Mouse (Mus musculus) thymus, adult 18-20 months (tissue): ENCODE measurements at regions not wholly inside any gene's neighbourhood (a gene's known extent, or its start where the extent isn't known, plus 50 kb on each side); places are given as distances from the start of the nearest gene placed in this dataset.

ENCODE experiments used
- DNase-seq, 2 experiments: peaks; one replicate each; pipeline ENCODE4 v3.0.0; 2022; ENCODE audit warnings: mixed read lengths in 2 of 2

DNA sequence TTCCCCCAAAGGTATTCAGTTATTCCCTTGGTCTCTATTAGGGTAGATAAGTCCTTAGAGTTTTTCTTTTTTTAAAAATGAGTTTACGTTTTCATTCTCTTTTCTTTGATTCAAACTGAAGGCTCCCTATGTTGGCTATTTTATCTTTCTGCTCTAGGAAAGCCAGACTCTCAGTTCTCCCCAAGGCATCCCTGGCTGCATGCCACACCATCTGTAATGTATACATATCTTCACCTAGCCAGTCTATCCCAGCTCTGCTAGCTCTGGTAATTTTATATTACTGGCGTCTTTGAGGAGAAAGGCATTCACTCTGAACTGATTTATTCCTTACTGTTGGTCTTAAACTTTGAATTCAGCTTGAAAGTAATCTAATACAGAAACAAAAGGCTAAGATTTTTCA lies 65.2 kb upstream of the Cabcoco1 start:
- DNase-seq = no peak

DNA sequence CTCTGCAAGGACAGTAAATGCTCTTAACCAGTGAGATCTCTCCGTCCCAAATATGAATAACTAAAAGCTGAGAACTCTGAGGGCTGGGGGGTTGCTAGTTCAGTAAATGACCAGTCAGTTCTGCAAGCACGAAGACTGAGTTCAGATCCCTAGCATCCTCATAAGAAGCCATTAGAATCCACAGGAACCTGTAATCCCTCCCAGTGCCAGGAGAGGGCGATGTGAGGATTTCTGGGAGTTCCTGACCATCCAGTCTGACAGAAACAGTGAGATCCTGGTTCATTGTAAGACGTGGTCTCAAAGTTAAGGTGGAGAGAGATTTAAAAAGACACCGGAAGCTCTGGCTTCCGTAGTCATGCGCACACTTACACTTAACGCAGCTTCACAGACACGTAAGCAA lies 70.2 kb upstream of the Cabcoco1 start:
- DNase-seq = no peak

DNA sequence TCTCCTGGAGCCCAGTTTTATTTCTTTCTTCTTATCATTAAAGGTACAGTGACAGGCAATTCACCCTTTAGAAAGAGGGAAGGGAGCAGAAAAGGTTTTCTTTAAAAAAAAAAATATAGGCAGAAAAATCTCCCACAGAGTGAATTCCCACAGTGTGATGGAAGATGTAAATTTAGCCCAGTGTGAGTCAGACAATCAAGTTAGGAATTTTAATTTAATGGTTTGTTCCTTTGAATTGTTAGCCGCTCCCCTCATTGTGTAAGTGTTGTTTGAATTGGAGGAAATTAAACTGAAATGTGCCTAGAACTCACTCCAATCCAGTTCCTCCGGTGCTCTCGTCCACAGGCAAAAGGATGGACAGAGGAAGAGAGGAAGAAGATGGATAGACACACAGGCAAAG lies 71.0 kb upstream of the Cabcoco1 start:
- DNase-seq = no peak

DNA sequence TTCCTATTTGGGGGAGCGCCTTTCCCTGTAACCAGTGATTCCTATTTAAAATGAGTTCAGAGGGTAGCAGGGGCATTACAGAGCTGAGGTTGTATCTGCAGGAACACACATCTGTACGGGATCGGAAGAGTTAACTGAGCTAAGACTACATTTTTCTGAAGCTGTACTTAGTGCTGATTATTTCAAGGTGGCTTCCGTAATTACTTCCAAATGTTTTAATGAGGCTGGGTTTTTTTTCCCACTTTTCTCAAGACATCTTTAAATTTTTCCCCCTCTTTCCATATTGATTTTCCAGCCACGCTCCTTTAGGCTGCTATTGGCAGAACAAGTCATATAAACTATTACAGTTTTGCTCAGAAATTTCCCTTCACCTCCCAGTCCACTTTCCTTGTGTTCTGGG lies 82.1 kb upstream of the Cabcoco1 start:
- no peak for DNase-seq

DNA sequence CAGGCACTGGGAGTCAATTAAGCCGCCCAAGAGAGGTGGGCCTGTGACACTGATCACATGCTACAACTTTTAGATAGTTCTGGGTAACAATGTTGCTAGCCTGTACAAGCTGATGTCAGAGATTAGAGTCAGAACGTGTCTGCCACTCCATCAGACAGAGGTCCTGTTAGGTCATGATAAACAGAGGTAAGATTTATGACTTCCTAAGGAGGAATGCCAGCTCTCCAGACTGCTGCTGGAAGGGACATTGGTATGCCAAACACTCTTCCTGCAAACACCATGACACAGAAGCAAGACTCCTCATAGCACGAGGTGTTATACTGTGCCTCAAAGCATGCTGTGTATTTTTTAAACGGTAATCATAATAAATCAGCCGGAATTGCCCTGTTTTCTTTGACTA lies 83.6 kb upstream of the Cabcoco1 start:
- no peak for DNase-seq

DNA sequence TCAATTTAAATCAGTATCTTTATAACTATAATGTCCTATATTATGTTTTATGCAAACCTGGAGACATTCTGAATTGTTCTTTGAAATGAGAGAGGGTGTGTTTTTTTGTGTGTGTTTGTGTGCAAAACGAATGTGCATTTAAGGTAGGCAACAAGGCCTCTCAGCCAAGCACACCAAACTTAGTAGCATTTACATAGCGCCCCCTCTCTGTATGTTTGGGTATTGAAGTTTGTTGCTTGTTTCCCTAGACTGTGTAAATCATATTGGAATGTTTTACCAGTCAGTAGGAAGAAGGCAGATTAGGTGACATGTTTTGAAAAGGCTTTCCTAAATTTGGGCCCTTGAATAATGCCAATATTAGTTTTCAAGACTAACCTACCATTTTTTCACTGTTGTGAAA lies 84.1 kb upstream of the Cabcoco1 start:
- DNase-seq = no peak

DNA sequence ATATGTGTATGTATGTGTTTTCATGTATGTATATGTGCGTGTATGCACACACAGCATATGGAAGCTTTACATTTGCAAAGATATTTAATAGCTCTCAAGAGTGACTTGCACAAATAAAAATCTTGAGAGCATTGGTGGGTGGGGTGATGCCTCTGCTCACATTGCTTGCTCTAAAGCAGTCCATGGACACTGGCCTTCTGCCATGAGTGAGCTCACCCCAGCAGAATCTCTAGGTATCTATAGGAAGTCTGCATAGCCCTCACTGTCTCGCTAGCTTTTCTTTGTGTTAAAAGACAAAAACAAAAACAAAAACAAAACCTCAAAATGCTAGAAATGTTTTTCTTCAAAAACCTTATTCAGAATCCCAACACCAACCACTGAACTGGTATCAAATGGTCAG lies 87.8 kb upstream of the Cabcoco1 start:
- no peak for DNase-seq

DNA sequence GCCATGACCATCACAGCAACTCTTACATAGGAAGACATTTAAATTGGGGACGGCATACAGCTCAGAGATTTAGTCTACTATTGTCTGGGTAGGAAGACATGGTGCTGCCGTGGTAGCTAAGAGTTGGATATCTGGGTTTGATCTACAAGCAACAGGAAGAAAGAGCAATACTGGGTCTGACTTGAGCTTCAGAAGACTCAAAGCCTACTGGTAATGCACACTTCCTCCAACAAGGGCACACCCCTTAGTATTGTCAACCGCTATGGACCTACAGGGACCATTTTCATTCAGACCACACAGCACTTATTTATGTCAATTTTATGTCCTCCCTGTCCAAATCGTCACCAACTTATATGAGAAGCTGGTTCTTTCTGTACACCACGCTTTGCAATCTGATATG lies 90.3 kb upstream of the Tmem26 start:
- DNase-seq = no peak

DNA sequence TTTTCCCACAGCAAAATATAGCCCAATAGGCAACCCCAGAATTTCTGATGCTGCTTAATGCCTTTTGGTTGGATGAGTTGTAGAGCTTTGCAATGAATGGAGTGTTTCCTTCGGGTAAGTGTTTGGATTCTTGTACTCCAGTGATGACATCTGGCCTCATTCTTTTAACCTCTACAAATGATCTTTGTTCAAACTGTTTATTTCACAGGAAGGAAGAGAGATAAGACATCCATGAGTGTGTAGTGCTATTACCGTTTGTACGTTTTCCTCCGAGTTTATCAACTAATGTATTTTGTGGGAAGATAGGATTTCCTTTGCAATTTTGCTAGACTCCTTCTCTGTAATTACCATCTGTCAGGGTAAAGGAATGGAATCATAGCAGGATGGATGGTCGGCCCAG lies 70.7 kb upstream of the Tmem26 start:
- DNase-seq = no peak

DNA sequence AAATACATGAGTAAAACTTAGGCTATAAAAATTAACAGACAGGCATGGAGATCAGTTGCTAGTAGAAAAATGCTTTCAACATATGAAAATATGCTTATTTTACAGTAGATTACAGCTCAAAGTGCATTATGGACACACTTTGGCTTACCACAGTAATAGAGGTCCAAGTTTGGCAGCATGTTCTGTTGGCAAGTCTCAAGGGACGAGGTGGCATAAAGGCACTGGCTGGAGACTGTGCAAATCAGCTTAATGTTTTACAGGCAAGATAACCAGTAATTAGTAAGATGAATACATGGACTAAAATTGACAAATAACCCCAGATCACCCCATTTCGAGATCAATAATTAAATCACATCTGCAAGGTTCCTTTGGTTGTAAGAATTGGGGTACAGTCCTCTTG lies 68.0 kb upstream of the Tmem26 start:
- no peak for DNase-seq

DNA sequence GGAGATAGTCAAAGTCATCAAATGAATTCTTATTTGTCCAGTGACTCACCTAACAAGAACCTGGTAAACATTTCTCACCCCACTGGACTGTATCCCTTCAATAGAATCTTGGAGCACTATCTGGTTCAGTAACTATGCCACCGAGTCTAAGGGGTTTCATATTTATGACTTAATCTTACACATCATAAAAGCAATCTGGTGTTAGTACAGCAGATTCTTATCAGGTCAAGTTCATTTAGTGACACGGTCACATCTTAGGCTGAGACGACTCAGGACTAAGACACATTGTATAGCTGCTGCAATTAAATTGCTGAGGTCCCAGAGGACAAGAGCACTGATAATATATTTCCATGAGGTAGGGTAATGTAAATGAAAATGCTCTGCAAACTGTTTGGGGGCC lies 57.4 kb upstream of the Tmem26 start:
- no peak for DNase-seq

DNA sequence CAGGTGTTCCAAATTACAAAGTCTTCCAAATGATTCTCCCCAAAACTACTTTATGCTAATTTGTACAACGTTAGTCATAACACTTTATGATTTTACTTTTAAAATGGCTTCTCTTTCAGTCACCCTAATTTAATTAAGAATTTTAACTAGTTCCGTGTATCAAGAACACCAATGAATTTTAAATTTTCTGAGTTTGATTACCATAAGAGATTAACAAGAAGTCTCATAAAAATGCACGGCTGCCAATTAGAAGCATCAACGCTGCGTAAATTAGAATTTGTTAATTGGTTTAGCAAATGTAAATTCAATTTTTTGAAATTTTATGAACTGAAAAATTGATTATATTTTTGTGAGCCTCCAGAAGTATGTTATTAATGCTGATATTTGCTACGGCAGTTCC lies 54.1 kb upstream of the Tmem26 start:
- no peak for DNase-seq

DNA sequence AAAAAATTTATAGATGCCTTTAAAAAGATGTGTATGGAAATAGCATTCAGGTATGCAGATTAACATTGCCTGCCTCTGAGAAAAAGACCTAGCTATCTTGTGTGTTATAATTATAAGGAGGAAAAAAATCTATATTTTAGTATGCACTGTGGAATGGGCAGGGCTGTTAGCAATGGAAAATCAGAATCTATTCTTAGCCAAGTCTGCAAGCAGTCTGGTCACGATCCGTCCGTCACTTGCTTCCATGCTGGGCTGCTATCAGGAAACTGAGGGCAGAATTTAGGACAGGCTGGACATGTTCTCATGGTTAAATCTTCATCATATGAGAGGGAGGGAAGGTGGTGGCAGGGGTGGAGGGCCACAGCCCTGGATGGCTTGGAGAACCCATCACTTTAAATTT lies 53.5 kb upstream of the Tmem26 start:
- no peak for DNase-seq

DNA sequence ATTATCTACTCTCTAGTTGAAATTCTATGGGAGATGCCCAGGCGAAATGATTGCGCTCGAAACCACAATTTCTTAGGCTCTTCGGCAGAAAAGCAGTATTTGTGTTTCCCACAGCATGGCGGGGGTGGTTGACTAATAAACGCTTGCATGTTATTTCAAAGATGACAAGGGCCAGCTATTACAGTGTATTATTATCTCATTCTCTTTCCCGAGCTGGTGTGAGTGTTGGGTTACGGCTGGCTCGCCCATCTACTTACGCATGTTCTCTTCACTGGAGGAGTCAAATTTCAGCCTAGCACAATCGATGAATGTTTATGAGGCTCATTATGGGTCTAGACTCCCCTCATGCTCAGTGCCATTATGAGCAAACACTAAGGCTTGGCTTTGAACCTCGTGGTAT lies 51.2 kb upstream of the Tmem26 start:
- DNase-seq = no peak

DNA sequence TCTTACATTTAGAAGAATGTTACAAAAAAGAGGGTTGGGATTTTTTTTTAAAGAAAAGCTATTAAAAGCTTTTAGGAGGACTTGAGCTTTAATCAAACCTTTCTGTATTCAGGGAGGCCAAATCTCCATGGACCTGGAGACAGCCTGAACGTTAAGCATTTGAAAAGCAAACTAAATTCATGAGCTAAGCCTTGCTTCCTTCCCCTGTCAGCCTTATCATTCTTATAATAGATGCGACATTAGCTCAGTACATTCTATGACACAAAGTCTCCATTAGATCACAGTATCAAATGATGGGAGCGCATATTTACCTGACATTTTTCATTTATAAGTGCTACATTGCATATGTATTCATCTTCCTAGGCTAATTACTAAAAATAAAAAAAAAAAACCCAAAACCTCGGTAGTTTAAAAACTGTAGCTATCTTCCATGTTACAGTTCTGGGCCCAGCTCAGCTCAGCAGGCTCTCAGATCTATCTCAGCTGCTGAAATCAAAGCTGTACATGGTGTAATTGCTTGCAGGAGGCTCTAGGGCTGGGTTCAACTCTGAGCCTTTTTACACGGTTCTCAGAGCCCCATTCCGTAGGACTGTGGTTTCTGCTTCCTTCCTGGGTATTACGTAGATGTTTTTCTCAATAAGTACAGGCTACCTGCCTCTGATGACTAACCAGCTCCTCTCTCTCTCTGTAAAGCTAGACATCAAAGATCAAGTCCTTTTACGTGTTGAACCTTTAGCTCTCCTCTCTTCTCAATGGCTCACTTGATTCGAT lies 50.2 kb upstream of the Tmem26 start:
- DNase-seq = peak in 1 of 2 experiments; percentile 7
